Mouse (Mus musculus) thymus, postnatal 14 days (tissue): ENCODE data around the gene Prn.

ENCODE experiments used
- DNase-seq: peaks from one replicate; pipeline ENCODE4 v3.0.0; 2021

Prn gene

GRCm38 (mm10) chr2:132001696-132002334, 92.1 kb downstream of the Prn start:
- DNase-seq, result no peak

GRCm38 (mm10) chr2:132003916-132004315, 94.2 kb downstream of the Prn start:
- no peak for DNase-seq

- peak; percentile 24 for DNase-seq
Observed at GRCm38 (mm10) chr2:132004495-132005136, 94.9 kb downstream of the Prn start.

- no peak for DNase-seq
Observed at GRCm38 (mm10) chr2:132005445-132005844, 95.7 kb downstream of the Prn start.
